Mouse (Mus musculus) hindbrain, embryonic 12.5 days (tissue): ENCODE results near the gene Pla2g4e. TPM values are rescaled to one million over a fixed set of nuclear protein-coding genes. Genes with fewer than 3 reads are reported as not detected.

Source experiments
- ATAC-seq: fragments of 200-750 bp; cut with Nextera tagmentation; 2 replicates; pipeline ENCODE4 v1.8.0; 2017; ENCODE audit warnings: moderate TSS enrichment; ENCODE audit not compliant: low FRiP score
- H3K27ac ChIP-seq: fragments of 300-500 bp; sonication (generic); 2 replicates; pipeline ENCODE4 v1.5.1; 2016; ENCODE audit warnings: mild to moderate bottlenecking
- H3K27me3 ChIP-seq: fragments of 300-500 bp; sonication (generic); 2 replicates; pipeline ENCODE4 v1.6.1; 2016; ENCODE audit warnings: mild to moderate bottlenecking
- H3K36me3 ChIP-seq: fragments of 300-500 bp; sonication (generic); 2 replicates; pipeline ENCODE4 v1.6.1; 2016; ENCODE audit warnings: mild to moderate bottlenecking
- H3K4me1 ChIP-seq: fragments of 300-500 bp; sonication (generic); 2 replicates; pipeline ENCODE4 v1.6.1; 2016
- H3K4me2 ChIP-seq: fragments of 300-500 bp; sonication (generic); replicated peaks from 2 replicates; pipeline ENCODE4 v1.6.1; 2016; ENCODE audit warnings: mild to moderate bottlenecking
- H3K4me3 ChIP-seq: fragments of 300-500 bp; sonication (generic); 2 replicates; pipeline ENCODE4 v1.5.1; 2016; ENCODE audit warnings: mild to moderate bottlenecking
- H3K9ac ChIP-seq: fragments of 300-500 bp; sonication (generic); 2 replicates; pipeline ENCODE4 v1.6.1; 2016; ENCODE audit warnings: mild to moderate bottlenecking, moderate library complexity
- H3K9me3 ChIP-seq: fragments of 300-500 bp; sonication (generic); replicated peaks from 2 replicates; pipeline ENCODE4 v1.6.1; 2016; ENCODE audit warnings: mild to moderate bottlenecking
- WGBS: fragments of 180-500 bp; shearing (Covaris S2); methylation state at CpG from one replicate; pipeline ENCODE4 v1.1.7; 2016; 5-methylcytosine and 5-hydroxymethylcytosine counted together
- polyA plus RNA-seq: library from polyadenylated mRNA; unstranded; fragments of >200 nt; fragmentation: Nextera tagmentation; extraction: Ambion mirVana; gene quantifications from 2 replicates; pipeline ENCODE4 v1.2.1, GENCODE M21; 2016

Gene Pla2g4e
- polyA plus RNA-seq, 1 experiment from 2014 or later: 0.14 TPM

GRCm38 (mm10) chr2:120147999-120148398, 97.1 kb downstream of the Pla2g4e start:
- Histone ChIP-seq H3K4me3 (no peak overlapping the region), H3K4me2 (no peak overlapping the region), H3K9me3 (no peaks in the 10 kb centered on the region), H3K27me3 (no peaks in the 10 kb centered on the region; the same call in 1 of the 2 replicates), H3K27ac (no peak overlapping the region), H3K4me1 (no peaks in the 10 kb centered on the region), H3K36me3 (no peaks in the 10 kb centered on the region), H3K9ac (no peak overlapping the region)
- WGBS: 83% methylated on average over 3 of the region's 3 CpGs
- no peak for ATAC-seq

- WGBS: 68% methylated on average over 2 of the region's 2 CpGs
- Histone ChIP-seq H3K4me2 (no peak overlapping the region), H3K4me3 (no peak overlapping the region), H3K9ac (no peak overlapping the region), H3K27me3 (no peaks in the 10 kb centered on the region), H3K9me3 (no peaks in the 10 kb centered on the region), H3K4me1 (no peaks in the 10 kb centered on the region), H3K36me3 (no peaks in the 10 kb centered on the region), H3K27ac (no peak overlapping the region)
- no peak for ATAC-seq
Measured at GRCm38 (mm10) chr2:120147364-120147763, 97.8 kb downstream of the Pla2g4e start.

- Histone ChIP-seq H3K9ac (no peak overlapping the region), H3K27me3 (no peaks in the 10 kb centered on the region), H3K27ac (no peak overlapping the region), H3K4me1 (no peaks in the 10 kb centered on the region), H3K9me3 (no peaks in the 10 kb centered on the region), H3K36me3 (no peaks in the 10 kb centered on the region), H3K4me2 (no peak overlapping the region), H3K4me3 (no peak overlapping the region)
- no peak for ATAC-seq
- 73% methylated on average over 2 of the region's 2 CpGs for WGBS
Measured at GRCm38 (mm10) chr2:120146543-120146942, 98.6 kb downstream of the Pla2g4e start.

- Histone ChIP-seq H3K4me1 (no peaks in the 10 kb centered on the region), H3K36me3 (no peaks in the 10 kb centered on the region), H3K9ac (no peak overlapping the region), H3K4me3 (no peak overlapping the region), H3K27ac (no peak overlapping the region), H3K27me3 (no peaks in the 10 kb centered on the region), H3K9me3 (no peaks in the 10 kb centered on the region), H3K4me2 (no peak overlapping the region)
- no peak for ATAC-seq
- WGBS: 81% methylated on average over 4 of the region's 4 CpGs
Measured at GRCm38 (mm10) chr2:120144390-120144789, 100.7 kb downstream of the Pla2g4e start.

- Histone ChIP-seq H3K4me3 (no peak overlapping the region), H3K9ac (no peak overlapping the region), H3K27ac (no peak overlapping the region), H3K36me3 (no peaks in the 10 kb centered on the region), H3K4me1 (no peaks in the 10 kb centered on the region), H3K4me2 (no peak overlapping the region), H3K9me3 (no peaks in the 10 kb centered on the region), H3K27me3 (no peaks in the 10 kb centered on the region)
- no peak for ATAC-seq
- 90% methylated on average over 5 of the region's 5 CpGs for WGBS
Measured at GRCm38 (mm10) chr2:120142336-120142735, 102.8 kb downstream of the Pla2g4e start.

- no peaks in the 10 kb centered on the region for H3K36me3 ChIP-seq
- H3K4me1 ChIP-seq: no peaks in the 10 kb centered on the region
- no peak for ATAC-seq
- no peak overlapping the region for H3K4me2 ChIP-seq
- no peaks in the 10 kb centered on the region for H3K9me3 ChIP-seq
- no peak overlapping the region for H3K27ac ChIP-seq
- WGBS: 92% methylated on average over 1 of the region's 1 CpGs
- H3K4me3 ChIP-seq: no peak overlapping the region
- H3K9ac ChIP-seq: no peak overlapping the region
- no peaks in the 10 kb centered on the region for H3K27me3 ChIP-seq
Measured at GRCm38 (mm10) chr2:120141671-120142070, 103.5 kb downstream of the Pla2g4e start.

GRCm38 (mm10) chr2:120140326-120140725, 104.8 kb downstream of the Pla2g4e start:
- WGBS: 88% methylated on average over 5 of the region's 5 CpGs
- no peak overlapping the region for H3K4me2 ChIP-seq
- H3K27me3 ChIP-seq: no peaks in the 10 kb centered on the region
- H3K4me1 ChIP-seq: no peaks in the 10 kb centered on the region
- H3K4me3 ChIP-seq: no peak overlapping the region
- no peak overlapping the region for H3K9ac ChIP-seq
- no peaks in the 10 kb centered on the region for H3K9me3 ChIP-seq
- H3K27ac ChIP-seq: no peak overlapping the region
- H3K36me3 ChIP-seq: no peaks in the 10 kb centered on the region
- ATAC-seq: no peak

- Histone ChIP-seq H3K9ac (no peak overlapping the region), H3K4me3 (no peak overlapping the region), H3K4me2 (no peak overlapping the region), H3K27ac (no peak overlapping the region), H3K9me3 (no peaks in the 10 kb centered on the region), H3K36me3 (no peaks in the 10 kb centered on the region), H3K27me3 (no peaks in the 10 kb centered on the region), H3K4me1 (no peaks in the 10 kb centered on the region; the same call in 1 of the 2 replicates)
- WGBS: 88% methylated on average over 1 of the region's 1 CpGs
- ATAC-seq: no peak
Measured at GRCm38 (mm10) chr2:120139091-120139490, 106.0 kb downstream of the Pla2g4e start.

- Histone ChIP-seq H3K9ac (no peak overlapping the region), H3K9me3 (no peaks in the 10 kb centered on the region), H3K4me1 (no peaks in the 10 kb centered on the region; the same call in 1 of the 2 replicates), H3K27me3 (no peaks in the 10 kb centered on the region), H3K4me3 (no peak overlapping the region), H3K4me2 (no peak overlapping the region), H3K27ac (no peak overlapping the region), H3K36me3 (no peaks in the 10 kb centered on the region)
- ATAC-seq: no peak
- WGBS: 74% methylated on average over 5 of the region's 5 CpGs
Measured at GRCm38 (mm10) chr2:120137281-120137680, 107.9 kb downstream of the Pla2g4e start.

GRCm38 (mm10) chr2:120134453-120135075, 110.6 kb downstream of the Pla2g4e start:
- no peaks in the 10 kb centered on the region for H3K9me3 ChIP-seq

GRCm38 (mm10) chr2:120131881-120132280, 113.3 kb downstream of the Pla2g4e start:
- Histone ChIP-seq H3K27ac (no peak overlapping the region), H3K9ac (no peak overlapping the region), H3K4me1 (peaks cover 3% of the 10 kb centered on the region; the same call in 1 of the 2 replicates), H3K27me3 (no peaks in the 10 kb centered on the region), H3K4me3 (no peak overlapping the region), H3K4me2 (no peak overlapping the region), H3K9me3 (no peaks in the 10 kb centered on the region), H3K36me3 (no peaks in the 10 kb centered on the region)
- 81% methylated on average over 1 of the region's 1 CpGs for WGBS
- ATAC-seq: no peak

More at GRCm38 (mm10) chr2:120134453-120135075, 110.6 kb downstream of the Pla2g4e start:
- H3K9ac ChIP-seq: no peak overlapping the region
- H3K27me3 ChIP-seq: no peaks in the 10 kb centered on the region
- H3K4me1 ChIP-seq: no peaks in the 10 kb centered on the region; the same call in 1 of the 2 replicates
- no peak overlapping the region for H3K4me2 ChIP-seq
- no peaks in the 10 kb centered on the region for H3K36me3 ChIP-seq
- no peak overlapping the region for H3K27ac ChIP-seq
- ATAC-seq: no peak
- no peak overlapping the region for H3K4me3 ChIP-seq

- no peak for ATAC-seq
- Histone ChIP-seq H3K9ac (no peak overlapping the region), H3K4me2 (no peak overlapping the region), H3K9me3 (no peaks in the 10 kb centered on the region), H3K4me1 (0 out of 2 replicates have a peak, but pooled peaks cover 3% of the 10 kb centered on the region), H3K27me3 (no peaks in the 10 kb centered on the region), H3K36me3 (no peaks in the 10 kb centered on the region), H3K27ac (peak overlapping the region; percentile 23; the same call in 1 of the 2 replicates), H3K4me3 (no peak overlapping the region)
- 64% methylated on average over 8 of the region's 8 CpGs for WGBS
Measured at GRCm38 (mm10) chr2:120129252-120129908, 115.8 kb downstream of the Pla2g4e start.

GRCm38 (mm10) chr2:120128611-120129051, 116.5 kb downstream of the Pla2g4e start:
- H3K27me3 ChIP-seq: no peaks in the 10 kb centered on the region
- 0 out of 2 replicates have a peak, but pooled peaks cover 3% of the 10 kb centered on the region for H3K4me1 ChIP-seq
- H3K9ac ChIP-seq: no peak overlapping the region
- no peak overlapping the region for H3K4me2 ChIP-seq
- H3K4me3 ChIP-seq: no peak overlapping the region
- 75% methylated on average over 1 of the region's 1 CpGs for WGBS
- H3K36me3 ChIP-seq: no peaks in the 10 kb centered on the region
- H3K27ac ChIP-seq: no peak overlapping the region
- no peaks in the 10 kb centered on the region for H3K9me3 ChIP-seq
- no peak for ATAC-seq
